Mouse (Mus musculus): ENCODE measurements around the gene Creb3l1.

DNA sequence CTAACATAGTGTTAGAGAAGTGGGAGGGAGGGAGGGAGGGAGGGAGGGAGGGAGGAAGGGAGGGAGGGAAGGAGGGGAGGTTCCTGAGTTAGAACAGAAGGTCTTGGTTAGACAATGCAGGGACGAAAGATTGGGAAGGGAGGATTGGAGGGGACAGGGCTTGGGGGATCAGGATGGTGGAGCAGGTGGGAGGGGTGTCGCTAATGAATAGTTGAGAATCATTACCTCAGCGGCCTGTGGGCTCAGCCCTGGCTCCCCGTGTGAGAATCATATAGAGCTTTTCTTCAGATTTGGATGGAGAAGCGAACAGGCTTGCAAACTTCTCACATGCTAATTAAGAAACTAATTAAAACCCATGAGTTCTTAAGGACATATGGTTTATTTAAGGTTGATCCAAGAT lies 45.3 kb upstream of the Creb3l1 start:
- TF ChIP-seq CTCF (IDR thresholded peaks at IDR 0.05; ENCODE audit: low read depth) (no peak), EP300 (IDR thresholded peaks at IDR 0.05; ENCODE audit: low read depth) (no peak)

Measured in liver, embryonic 14.5 days (tissue).